Mouse (Mus musculus) mature B cell (primary cell): Measurements from ENCODE around the gene Arglu1.

Experiments
- in situ Hi-C: fragments of 300-500 bp; cut with MboI; formaldehyde crosslinking; loops from 2 replicates; pipeline ENCODE4 v1.14.3; 2019

Gene Arglu1

DNA sequence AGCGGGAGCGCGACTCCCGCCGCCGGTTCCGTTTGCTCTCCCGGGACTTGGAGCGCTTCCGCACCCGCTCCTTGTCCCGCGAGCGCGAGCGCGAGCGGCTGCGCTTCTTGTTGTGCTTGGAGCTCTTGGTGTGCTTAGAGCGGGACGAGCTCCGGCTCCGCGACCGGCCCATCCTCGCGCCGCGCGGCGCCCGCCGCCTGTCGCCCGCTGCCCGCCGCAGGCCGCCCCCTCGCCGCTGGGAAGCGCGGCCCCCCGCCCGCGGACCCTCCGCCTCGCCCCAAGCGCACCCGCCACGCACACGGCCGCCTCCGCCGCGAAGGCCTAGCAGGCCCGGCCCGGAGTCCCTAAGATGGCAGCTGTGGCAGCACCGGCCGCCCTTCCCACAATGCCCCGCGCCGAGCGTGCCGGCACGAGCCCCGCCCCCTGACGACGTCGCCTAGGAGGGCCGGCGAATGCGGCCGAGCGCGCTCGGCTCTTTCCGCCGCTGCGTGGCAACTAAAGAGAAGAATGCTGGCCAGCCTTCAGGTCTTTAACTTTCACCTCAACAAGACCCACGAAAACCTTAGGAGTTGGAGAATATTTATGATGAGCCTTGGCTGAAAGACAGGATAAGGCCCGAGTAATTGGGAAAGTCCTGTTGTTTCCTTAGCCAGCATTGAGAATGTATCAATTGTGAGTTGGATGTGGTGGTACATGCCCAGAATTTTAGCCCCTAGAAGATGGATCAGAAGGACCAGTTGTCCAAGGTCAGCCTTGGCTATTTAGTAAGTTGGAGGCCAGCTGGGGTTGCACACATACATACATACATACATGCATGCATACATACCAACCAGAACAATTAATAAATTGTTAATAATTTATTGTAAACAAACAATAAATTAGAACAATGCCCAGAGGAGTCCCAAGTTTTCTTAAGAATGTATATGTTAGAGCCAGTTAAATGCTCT lies at the start of gene Arglu1:
Gene Arglu1 (minus strand): TSS at position 376 of the 947 bp plus-strand sequence.
- in situ Hi-C loops: no loop called here

GRCm38 (mm10) chr8:8737271-8737670 lies 47.0 kb upstream of the Arglu1 start:
- in situ Hi-C loops: no loop called here

DNA sequence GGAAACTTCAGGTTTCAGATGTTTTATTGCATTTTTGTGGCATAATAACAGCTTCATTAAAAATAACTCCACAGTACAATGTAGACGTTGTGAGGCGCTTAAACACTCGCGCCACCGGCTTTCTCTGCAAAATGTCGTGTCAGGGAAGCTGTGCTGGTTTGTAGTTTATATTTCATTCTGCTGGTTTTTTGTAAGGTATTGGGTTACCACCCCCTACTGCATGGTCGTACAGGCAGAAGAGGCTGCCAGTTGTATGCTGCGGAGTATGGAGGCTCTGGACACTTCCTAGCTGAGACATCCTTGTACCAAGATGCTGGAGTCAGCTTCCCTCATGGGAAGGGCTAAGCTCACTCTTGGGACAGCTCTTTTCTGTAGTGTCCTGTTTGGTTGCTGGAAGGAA lies 46.5 kb upstream of the Arglu1 start:
- in situ Hi-C loops: no loop called here

DNA sequence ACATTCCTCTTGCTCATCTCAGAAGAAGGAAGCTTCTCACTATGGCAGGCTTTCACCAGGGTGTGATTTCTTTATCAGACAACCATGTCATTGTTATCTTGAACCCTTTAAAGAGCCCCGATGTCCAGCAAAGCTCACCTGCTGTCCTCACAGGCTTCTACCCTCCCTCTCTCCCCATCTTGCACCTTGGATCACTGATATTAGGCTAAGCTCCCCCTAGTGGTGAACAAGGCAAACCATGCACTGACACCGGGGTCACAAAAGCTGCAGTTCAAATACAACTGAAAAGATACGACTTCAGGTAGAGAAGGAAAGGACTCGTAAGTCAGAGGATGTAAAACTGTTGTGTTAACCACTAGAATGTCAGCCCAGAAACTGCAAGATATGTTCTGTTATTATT lies 43.5 kb upstream of the Arglu1 start:
- in situ Hi-C loops: no loop called here

- in situ Hi-C loops: no loop called here
These were observed 38.3 kb upstream of the Arglu1 start for GRCm38 (mm10) chr8:8728643-8729042.

DNA sequence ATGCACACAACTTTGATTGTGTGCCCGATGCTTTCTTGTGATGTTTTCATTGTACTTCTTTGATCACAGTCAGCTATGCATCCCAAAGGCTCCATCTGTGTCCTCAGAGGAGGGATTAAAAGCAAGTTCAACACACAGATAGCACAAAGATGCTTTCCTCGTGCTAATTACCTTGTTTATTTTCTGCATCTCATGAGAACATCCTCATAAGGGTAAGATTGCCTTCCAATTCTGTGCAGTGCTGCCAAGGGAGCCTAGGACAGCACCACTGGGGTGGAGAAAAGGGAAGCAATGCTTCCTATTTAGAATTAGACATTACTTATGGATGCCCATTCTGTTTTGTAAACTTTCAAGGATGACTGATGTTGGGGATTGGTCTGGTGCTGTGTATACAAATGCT lies 36.2 kb upstream of the Arglu1 start:
- in situ Hi-C loops: no loop called here

DNA sequence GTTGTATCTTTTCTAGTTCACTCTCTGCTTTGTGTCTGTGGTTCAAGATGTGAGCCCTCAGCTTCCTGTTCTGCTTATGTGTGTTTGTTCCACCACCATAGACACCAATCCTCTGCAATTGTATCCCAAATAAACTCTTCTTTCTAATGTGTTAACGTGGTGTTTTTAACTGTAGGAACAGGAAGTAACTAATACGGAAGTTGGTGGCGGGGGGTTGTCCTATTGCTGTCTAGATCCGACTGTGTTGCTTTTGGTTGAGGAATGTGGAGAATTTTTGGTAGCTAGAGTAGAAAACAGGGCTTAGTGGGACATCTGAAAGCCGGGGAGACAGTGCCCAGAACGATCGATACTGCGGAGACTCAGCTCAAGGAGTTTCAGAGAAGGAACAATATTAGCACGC lies 14.5 kb upstream of the Arglu1 start:
- in situ Hi-C loops: no loop called here

DNA sequence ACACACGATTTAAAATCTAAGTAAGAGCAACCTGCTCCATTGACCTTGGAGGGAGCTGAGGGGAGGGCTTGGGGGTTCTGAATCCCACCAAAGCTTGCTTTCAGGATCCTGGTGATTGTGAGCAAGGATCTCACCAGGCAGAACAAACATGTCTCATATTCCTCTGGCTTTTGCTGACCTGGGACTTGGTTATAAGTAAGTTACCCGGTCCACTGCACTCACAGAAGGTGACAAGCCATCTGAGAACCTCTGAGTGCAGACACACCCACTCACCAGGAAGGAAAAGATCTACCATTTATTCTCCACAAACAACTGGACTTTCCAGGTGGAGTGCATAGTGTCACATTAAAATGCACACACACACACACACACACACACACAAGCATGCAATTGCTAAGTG lies 13.3 kb upstream of the Arglu1 start:
- in situ Hi-C loops: no loop called here

DNA sequence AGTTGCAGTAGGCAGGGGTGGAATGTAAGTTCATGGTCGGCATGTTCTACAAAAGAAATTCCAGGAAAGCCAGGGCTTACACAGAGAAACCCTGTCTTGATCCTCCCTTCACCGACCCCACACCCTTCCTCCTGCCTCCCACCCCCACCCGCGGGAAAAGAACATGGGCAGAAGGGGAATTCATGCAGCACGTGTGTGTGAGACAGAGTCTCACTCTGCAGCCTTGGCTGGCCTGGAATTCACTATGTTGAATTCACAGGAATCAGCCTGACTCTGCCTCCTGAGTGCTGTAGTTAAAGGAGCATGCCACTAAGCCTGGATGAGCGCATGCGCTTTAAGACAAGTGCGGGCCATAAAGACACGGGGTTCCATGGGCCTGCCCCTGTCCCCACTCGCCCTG lies 10.5 kb upstream of the Arglu1 start:
- in situ Hi-C loops: no loop called here

DNA sequence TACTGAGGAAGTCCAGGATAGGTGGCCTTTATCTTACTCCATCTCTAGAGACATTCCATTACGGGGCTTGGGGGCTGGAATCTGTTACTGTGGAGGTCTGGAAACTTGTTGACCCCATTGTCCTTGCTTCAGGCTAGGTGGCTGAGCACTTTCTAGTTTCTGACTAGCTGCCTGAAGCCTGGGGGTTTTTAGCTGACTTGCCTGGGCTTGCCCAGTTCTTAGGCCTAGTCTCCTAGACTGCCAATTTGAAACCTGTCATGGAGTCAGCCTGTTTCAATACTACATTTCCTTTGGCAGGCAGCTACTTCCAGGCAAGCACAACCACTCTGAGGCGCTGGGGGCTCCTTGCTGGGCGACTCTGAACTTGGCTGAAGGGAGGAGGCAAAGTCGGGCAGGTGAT lies 9.9 kb upstream of the Arglu1 start:
- in situ Hi-C loops: no loop called here

GRCm38 (mm10) chr8:8689454-8690145 lies 721 bp downstream of the Arglu1 start:
- in situ Hi-C loops: no loop called here

DNA sequence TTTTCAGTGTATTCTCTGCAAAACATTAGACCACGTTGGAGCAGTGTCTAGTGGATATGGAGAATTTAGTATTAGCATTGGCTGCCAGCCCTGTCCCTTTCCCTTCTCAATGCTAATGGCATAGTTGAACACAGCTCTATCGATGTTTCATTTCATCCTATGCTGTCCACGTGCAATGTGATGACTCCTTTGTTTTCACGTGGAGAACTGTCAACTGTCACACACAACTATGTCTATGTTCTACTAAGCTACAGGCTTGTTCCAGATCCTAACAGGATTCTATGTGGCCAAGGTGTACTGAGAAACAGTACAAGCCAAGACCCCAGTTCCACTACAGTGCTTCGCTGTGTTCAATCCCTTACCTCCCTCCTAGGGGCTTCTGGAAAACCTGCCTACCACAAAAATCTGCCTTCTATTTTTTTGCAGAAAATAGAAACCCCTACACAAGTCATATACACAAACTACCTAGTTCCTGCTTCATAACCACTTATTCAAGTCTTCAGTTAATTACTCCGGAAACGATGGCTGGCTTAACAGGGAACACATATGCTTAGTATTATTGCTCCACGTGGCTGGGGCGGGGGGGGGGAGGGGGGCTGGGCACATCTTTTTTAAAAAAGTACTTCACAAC lies 1.4 kb downstream of the Arglu1 start:
- in situ Hi-C loops: no loop called here

DNA sequence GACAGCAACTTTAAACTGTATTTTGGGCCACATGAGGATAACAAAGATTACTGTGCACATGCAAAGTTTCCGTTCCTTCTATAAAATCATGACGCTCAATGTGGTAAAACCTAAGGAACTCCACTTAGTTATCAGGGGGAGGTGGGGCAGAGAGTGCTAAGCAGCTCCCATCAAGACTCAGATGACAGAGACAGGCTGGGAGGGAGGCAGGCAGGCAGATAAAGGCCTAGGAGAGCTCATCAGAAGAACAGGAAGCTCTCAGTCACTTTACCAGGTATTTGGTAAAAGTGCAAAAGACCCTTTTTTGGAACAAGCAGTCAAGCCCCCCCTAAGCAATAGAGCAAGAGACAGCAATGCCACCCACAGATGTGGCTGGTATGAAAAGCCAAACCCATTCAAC lies 4.8 kb downstream of the Arglu1 start:
- in situ Hi-C loops: no loop called here

DNA sequence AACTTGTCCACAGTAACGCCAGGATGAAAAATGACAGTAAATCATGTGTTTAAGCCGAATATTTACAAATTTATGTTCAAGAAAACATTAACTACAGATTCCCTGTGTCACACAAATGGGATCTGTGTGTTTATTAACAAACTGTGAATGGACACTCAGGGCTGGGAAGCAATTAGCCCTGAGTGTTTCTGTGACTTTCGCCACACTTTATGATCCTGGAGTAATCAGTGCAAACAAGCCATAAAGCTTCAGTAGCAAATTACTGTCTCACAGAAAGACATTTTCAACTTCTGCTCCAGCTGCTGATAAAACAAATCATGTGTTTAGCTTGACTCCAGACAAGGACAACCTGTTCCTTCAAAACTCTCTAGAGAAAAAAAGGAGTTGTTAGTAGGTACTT lies 7.6 kb downstream of the Arglu1 start:
- in situ Hi-C loops: no loop called here

- in situ Hi-C loops: no loop called here
These were observed 12.1 kb downstream of the Arglu1 start for GRCm38 (mm10) chr8:8678236-8678635.

DNA sequence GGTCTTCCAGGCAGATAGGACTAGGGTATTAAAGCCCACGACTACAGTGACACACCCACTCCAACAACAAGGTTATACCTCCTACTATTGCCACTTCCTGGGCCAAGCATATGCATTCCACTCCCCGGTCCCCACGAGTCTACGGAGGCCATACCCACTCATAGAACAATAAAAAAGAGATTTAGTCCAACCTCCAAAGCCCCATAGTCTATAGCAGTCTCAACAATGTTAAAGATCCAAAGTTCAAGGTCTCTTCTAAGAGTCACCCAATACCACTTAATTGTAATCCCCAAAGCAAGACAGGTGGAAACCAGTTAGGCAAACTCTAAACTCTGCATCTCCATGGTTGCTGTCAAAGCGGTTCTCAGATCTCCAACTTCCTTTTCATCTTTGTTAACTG lies 15.5 kb downstream of the Arglu1 start:
- in situ Hi-C loops: loop anchor here (25.0 kb wide), 1 partner anchor 312 kb away; no protein-coding TSS in a partner anchor

DNA sequence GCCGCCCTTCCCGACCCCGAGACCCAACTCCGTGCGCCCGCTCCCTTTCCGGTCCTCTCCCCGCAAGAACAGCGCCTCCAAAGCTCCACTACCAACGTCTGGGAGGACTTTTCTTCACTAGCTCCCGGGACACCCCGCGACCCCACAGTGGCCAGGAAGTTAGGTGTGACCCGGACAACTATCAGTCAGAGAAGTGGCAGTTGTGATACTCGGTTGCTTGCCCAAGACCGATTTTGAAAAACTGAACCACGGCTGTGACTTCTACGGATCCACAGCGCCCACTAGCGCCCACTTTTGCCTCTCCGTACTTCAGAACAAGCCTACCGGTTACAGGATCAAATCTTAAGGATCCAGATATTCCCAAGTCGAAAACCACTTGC lies 28.6 kb downstream of the Arglu1 start:
- in situ Hi-C loops: loop anchor here (25.0 kb wide), 1 partner anchor 326 kb away; no protein-coding TSS in a partner anchor

DNA sequence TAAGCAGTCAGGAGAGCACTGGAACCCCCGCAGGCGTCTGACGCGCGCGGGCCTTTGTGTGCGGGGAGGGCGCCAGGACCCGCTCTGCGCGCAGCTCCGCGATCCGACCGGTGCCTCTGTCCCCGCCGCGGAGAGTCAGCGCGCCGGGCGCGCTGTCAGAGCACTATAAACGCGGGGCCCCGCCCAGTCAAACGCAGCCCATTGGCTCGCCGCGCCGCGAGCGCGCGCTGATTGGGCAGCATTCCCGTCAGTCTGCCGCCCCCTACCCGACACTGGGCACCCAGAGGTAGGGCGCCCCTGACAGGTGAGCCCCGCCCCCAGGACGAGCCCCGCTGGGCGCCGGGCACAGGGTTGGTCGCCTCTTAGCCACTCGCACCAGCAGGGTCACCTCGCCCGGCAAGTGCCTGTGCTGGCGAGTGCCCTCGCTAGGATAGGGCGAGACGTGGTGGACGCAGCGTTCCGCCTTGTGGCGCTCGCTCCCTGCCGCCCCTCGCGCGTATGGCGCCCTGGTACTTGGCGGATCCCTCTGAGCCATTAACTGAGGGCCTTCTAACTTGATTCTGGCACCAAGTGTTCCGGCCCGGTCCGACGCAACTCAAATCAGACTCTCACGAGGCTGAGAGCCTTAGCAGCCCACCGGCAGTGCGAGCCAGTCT lies 29.1 kb downstream of the Arglu1 start, which contains the start of gene Efnb2:
Gene Efnb2 (minus strand): TSS at position 140 of the 656 bp plus-strand sequence.
- in situ Hi-C loops: loop anchor here (25.0 kb wide), 1 partner anchor 326 kb away; no protein-coding TSS in a partner anchor

GRCm38 (mm10) chr8:8660307-8661098 lies 29.8 kb downstream of the Arglu1 start:
- in situ Hi-C loops: loop anchor here (25.0 kb wide), 1 partner anchor 327 kb away; no protein-coding TSS in a partner anchor

DNA sequence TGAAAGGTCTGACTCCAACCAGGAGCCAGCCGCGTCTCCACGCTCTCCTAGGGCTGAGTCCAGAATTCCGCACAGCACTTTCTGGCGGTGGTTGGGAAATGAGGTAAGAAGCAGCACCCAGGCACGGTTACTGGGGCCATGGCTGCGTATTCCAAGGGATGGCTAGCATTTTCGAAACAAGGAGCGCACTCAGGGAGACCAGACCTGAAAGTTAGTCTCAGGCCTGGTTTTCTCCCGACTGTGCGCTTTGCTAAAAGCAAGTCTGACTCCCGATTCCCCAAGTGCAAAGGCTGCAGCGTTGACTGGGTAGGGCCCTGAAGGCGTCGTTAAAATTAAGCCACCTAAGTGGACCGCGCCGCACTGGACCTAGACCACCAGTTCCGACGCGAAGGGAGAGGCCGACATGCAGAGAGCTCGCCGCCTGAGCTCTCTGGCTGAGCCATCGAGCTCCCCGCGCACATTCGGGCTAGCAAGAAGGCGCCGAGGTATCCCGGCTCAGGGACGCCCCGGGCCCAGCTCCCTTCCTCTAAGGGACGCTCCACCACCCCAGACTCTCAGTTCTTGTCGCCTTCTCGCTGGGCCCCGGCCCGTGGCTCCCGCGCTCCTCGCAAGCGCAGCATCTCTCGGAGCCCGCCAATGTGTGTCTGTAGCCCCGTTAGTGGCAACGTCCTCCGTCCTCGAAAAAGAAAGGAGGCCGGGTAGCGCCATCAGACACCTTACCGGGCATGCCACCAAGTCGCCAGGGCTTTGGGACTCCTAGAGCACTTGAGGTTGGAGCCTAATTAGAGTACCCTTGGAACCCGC lies 30.6 kb downstream of the Arglu1 start:
- in situ Hi-C loops: loop anchor here (25.0 kb wide), 1 partner anchor 328 kb away; no protein-coding TSS in a partner anchor
